Mouse (Mus musculus): ENCODE measurements around the gene Cxcl17.

DNA sequence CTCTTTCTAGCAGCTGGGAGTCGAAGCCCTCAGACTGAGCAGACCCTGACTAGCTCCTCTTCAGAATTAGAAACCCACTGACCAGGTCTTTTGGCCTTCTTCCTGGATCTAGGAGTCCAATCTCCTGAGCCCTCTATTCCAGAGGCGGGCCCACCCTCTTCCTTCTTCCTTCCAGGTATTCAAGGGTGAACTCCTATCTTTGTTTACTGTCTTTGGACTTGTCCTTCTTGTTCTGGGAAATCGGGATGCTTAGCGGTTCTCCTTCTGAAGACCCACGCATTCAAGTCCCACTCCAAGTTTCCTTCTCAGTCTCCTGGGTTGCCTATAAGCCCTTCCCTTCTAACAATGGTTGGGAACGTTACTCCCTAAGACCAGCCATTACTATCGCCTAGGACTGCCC is 23.8 kb downstream of the Cxcl17 start:
- TF ChIP-seq GATA1 (IDR thresholded peaks at IDR 0.05; ENCODE audit: borderline replicate concordance, low read length) (no peak), FLI1 (IDR thresholded peaks at IDR 0.05; ENCODE audit: low read length) (no peak)

All from megakaryocyte, embryonic 14.5 days (primary cell).